Mouse (Mus musculus): ENCODE measurements around the gene Tmsb4x. TPM values are rescaled to one million over a fixed set of nuclear protein-coding genes. Genes with fewer than 3 reads are reported as not detected.

Tmsb4x gene
- polyA plus RNA-seq, 1 experiment from 2014 or later: 5,303 TPM

DNA sequence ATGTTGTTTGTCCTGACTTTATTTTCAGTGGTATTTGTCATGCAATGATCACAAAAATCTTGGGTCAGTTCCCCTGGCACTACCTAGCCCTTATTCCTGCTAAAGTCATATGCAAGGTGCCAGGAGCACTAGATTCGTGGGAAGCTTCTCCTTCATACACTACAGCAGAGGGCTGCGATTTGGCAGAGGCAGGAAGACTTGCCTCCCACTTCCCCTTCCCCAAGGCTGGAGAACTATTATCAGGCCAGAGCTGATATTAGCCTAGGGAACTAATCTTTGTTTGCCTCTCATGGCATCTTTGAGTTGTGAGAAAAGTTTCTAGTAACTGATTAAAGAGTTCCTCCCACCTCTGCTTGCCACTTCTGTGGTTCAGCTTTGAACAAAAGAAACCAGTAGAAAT is 37.8 kb downstream of the Tmsb4x start:
- WGBS: 75% methylated on average over 2 of the region's 2 CpGs
- no peaks in the 10 kb centered on the region for H3K4me1 ChIP-seq (replicated peaks; ENCODE audit: control insufficient read depth, insufficient read depth, low read length)
- peaks cover 47% of the 10 kb centered on the region for H3K27me3 ChIP-seq (ENCODE audit: control insufficient read depth, insufficient read depth, low read length)

DNA sequence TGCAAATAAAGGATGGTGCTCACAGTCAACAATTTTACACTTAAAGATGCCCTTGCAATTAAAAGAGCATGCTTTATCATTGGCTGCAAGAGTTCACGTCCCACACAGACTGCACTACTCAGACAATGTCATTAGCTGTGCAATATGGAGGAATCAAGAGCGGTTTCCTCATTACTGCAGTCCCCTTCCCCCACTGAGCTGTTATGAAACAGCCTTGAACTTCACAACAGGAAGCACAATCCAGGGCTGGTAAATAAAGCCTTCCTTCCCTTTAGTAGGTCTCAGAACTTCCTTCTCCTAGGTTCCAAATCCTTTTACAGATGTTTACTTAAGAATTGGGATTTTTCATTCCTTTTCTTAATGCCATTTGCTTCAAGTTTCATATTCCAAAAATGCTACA is 41.8 kb downstream of the Tmsb4x start:
- H3K4me3 ChIP-seq (replicated peaks; ENCODE audit: low read length): no peak overlapping the region
- WGBS: 66% methylated on average over 2 of the region's 2 CpGs
- H3K27me3 ChIP-seq (ENCODE audit: control insufficient read depth, insufficient read depth, low read length): peaks cover 60% of the 10 kb centered on the region
- no peaks in the 10 kb centered on the region for H3K36me3 ChIP-seq (replicated peaks; ENCODE audit: control insufficient read depth, insufficient read depth)
- no peak for ATAC-seq (ENCODE audit: low FRiP score)
- H3K4me2 ChIP-seq (replicated peaks): no peak overlapping the region
- no peaks in the 10 kb centered on the region for H3K4me1 ChIP-seq (replicated peaks; ENCODE audit: control insufficient read depth, insufficient read depth, low read length)
- DNase-seq (ENCODE audit: low spot score): no peak
- H3K9me3 ChIP-seq (ENCODE audit: control insufficient read depth, low read length): no peaks in the 10 kb centered on the region
- no peak overlapping the region for H3K27ac ChIP-seq
- H3K9ac ChIP-seq: no peak overlapping the region

More for the DNA sequence above, 37.8 kb downstream of the Tmsb4x start:
- H3K4me2 ChIP-seq (replicated peaks): no peak overlapping the region
- ATAC-seq (ENCODE audit: low FRiP score) (no peak), DNase-seq (ENCODE audit: low spot score) (no peak)
- H3K36me3 ChIP-seq (replicated peaks; ENCODE audit: control insufficient read depth, insufficient read depth): no peaks in the 10 kb centered on the region
- H3K9me3 ChIP-seq (ENCODE audit: control insufficient read depth, low read length): no peaks in the 10 kb centered on the region
- no peak overlapping the region for H3K4me3 ChIP-seq (replicated peaks; ENCODE audit: low read length)
- no peak overlapping the region for H3K9ac ChIP-seq
- H3K27ac ChIP-seq: no peak overlapping the region

DNA sequence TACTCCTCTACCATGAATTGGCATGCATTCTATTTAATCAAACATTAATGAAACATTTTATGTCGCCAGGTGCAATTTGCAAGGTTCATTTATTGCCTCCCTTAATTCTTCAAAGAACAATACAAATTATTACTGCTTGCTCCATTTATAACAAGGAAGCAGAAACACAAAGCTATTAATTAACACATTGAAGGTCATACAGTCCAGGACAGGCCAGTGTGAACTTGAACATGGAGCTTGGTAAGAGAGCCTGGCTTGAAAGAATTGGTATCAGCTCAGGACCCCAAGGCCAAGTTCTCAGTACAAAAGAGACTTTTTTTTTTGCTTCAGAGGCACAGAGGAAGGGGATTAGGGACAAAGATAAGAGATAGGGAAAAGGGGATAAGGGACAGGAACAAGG is 43.1 kb downstream of the Tmsb4x start:
- no peaks in the 10 kb centered on the region for H3K9me3 ChIP-seq (ENCODE audit: control insufficient read depth, low read length)
- ATAC-seq (ENCODE audit: low FRiP score): no peak
- no peak overlapping the region for H3K27ac ChIP-seq
- WGBS: 93% methylated on average over 1 of the region's 1 CpGs
- H3K27me3 ChIP-seq (ENCODE audit: control insufficient read depth, insufficient read depth, low read length): peaks cover 50% of the 10 kb centered on the region
- no peak overlapping the region for H3K4me2 ChIP-seq (replicated peaks)
- H3K4me3 ChIP-seq (replicated peaks; ENCODE audit: low read length): no peak overlapping the region
- no peak for DNase-seq (ENCODE audit: low spot score)
- H3K4me1 ChIP-seq (replicated peaks; ENCODE audit: control insufficient read depth, insufficient read depth, low read length): no peaks in the 10 kb centered on the region
- no peak overlapping the region for H3K9ac ChIP-seq
- H3K36me3 ChIP-seq (replicated peaks; ENCODE audit: control insufficient read depth, insufficient read depth): no peaks in the 10 kb centered on the region

GRCm38 (mm10) chrX:167157691-167158090 is 51.4 kb downstream of the Tmsb4x start:
- H3K4me1 ChIP-seq (replicated peaks; ENCODE audit: control insufficient read depth, insufficient read depth, low read length): no peaks in the 10 kb centered on the region
- peaks cover 5% of the 10 kb centered on the region; the same call in 1 of the 2 replicates for H3K27me3 ChIP-seq (ENCODE audit: control insufficient read depth, insufficient read depth, low read length)
- ATAC-seq (ENCODE audit: low FRiP score) (no peak), DNase-seq (ENCODE audit: low spot score) (no peak)
- WGBS: 81% methylated on average over 4 of the region's 4 CpGs
- no peak overlapping the region for H3K4me3 ChIP-seq (replicated peaks; ENCODE audit: low read length)
- H3K9me3 ChIP-seq (ENCODE audit: control insufficient read depth, low read length): no peaks in the 10 kb centered on the region
- H3K9ac ChIP-seq: no peak overlapping the region
- H3K27ac ChIP-seq: no peak overlapping the region
- no peaks in the 10 kb centered on the region for H3K36me3 ChIP-seq (replicated peaks; ENCODE audit: control insufficient read depth, insufficient read depth)
- no peak overlapping the region for H3K4me2 ChIP-seq (replicated peaks)

Other genes starting within 250 kb of the Tmsb4x start
- 0.32 and 0.35 TPM in 2 replicates for gene Tlr8, start 55.0 kb upstream of the Tmsb4x start, polyA plus RNA-seq (2014; fragmentation: Nextera tagmentation; extraction: Ambion mirVana)
- gene Tlr7, start 121.2 kb upstream of the Tmsb4x start, polyA plus RNA-seq (2014; fragmentation: Nextera tagmentation; extraction: Ambion mirVana): 0.86 and 0.91 TPM in 2 replicates
- 14.7 and 20.6 TPM in 2 replicates for gene Prps2, start 173.4 kb upstream of the Tmsb4x start, polyA plus RNA-seq (2014; fragmentation: Nextera tagmentation; extraction: Ambion mirVana)

Measured in hindbrain, embryonic 14.5 days (tissue).